Mouse (Mus musculus) thymus, adult 2 months (tissue): Measurements from ENCODE around the gene Ubxn6. TPM values are rescaled to one million over a fixed set of nuclear protein-coding genes. Genes with fewer than 3 reads are reported as not detected.

ENCODE experiments used
- DNase-seq: peaks from one replicate; pipeline ENCODE4 v3.0.0; 2021
- H3K27ac ChIP-seq: fragments of 200-500 bp; 2 replicates; pipeline ENCODE4 v1.5.1; 2012; ENCODE audit warnings: low read length, control low read depth; ENCODE audit not compliant: control insufficient read depth, insufficient read depth
- H3K27me3 ChIP-seq: fragments of 200-500 bp; 2 replicates; pipeline ENCODE4 v1.6.1; 2012; ENCODE audit warnings: mild to moderate bottlenecking, low read length, moderate library complexity, mixed read lengths; ENCODE audit not compliant: control insufficient read depth, insufficient read depth
- H3K36me3 ChIP-seq: fragments of 200-500 bp; 2 replicates; pipeline ENCODE4 v1.6.1; 2012; ENCODE audit warnings: mild to moderate bottlenecking, low read length, moderate library complexity; ENCODE audit not compliant: control insufficient read depth, insufficient read depth
- H3K4me1 ChIP-seq: fragments of 200-500 bp; replicated peaks from 2 replicates; pipeline ENCODE4 v1.6.1; 2012; ENCODE audit warnings: low read length; ENCODE audit not compliant: control insufficient read depth, insufficient read depth
- H3K4me3 ChIP-seq: fragments of 200-500 bp; 2 replicates; pipeline ENCODE4 v1.5.1; 2012; ENCODE audit warnings: mild to moderate bottlenecking, low read length, control low read depth, moderate library complexity; ENCODE audit not compliant: control insufficient read depth, insufficient read depth
- CTCF ChIP-seq: fragments of 200-500 bp; IDR thresholded peaks from 2 replicates; pipeline ENCODE4 v1.5.1; 2012; ENCODE audit warnings: mild to moderate bottlenecking, control low read depth, low read length, moderate library complexity, borderline replicate concordance; ENCODE audit not compliant: control insufficient read depth, poor library complexity, insufficient read depth; ENCODE audit errors: extremely low read depth
- POLR2A ChIP-seq: fragments of 200-500 bp; IDR thresholded peaks from 2 replicates; pipeline ENCODE4 v1.6.1; 2012; ENCODE audit warnings: mild to moderate bottlenecking, low read length, control low read depth, moderate library complexity; ENCODE audit not compliant: control insufficient read depth, poor library complexity, insufficient read depth; ENCODE audit errors: extremely low read depth
- WGBS: fragments of 180-500 bp; shearing (Covaris S2); methylation state at CpG from one replicate; pipeline ENCODE4 v1.1.7; 2018; 5-methylcytosine and 5-hydroxymethylcytosine counted together
- polyA plus RNA-seq: library from polyadenylated mRNA; depleted of rRNA; stranded (reverse); fragments of >200 nt; gene quantifications from 2 replicates; pipeline ENCODE4 v1.2.3, GENCODE M21; 2012

Gene Ubxn6
- polyA plus RNA-seq, 1 experiment: 93.1 TPM

GRCm38 (mm10) chr17:56034040-56034725 lies 40.6 kb downstream of the Ubxn6 start:
- Histone ChIP-seq H3K27me3 (no peaks in the 10 kb centered on the region), H3K4me3 (peak overlapping the region; percentile 31; the same call in 1 of the 2 replicates), H3K27ac (peak overlapping the region; percentile 72), H3K4me1 (peaks cover 52% of the 10 kb centered on the region), H3K36me3 (no peaks in the 10 kb centered on the region)
- 68% methylated on average over 7 of the region's 7 CpGs for WGBS
- TF ChIP-seq POLR2A (no peak), CTCF (no peak)
- no peak for DNase-seq

- H3K4me1 ChIP-seq: peaks cover 54% of the 10 kb centered on the region
- WGBS: 17% methylated on average over 7 of the region's 7 CpGs
- H3K36me3 ChIP-seq: no peaks in the 10 kb centered on the region
- DNase-seq: peak; percentile 65
- H3K27ac ChIP-seq: no peak overlapping the region; the same call in 1 of the 2 replicates
- H3K4me3 ChIP-seq: no peak overlapping the region
- H3K27me3 ChIP-seq: no peaks in the 10 kb centered on the region
- TF ChIP-seq POLR2A (no peak), CTCF (no peak)
Observed at GRCm38 (mm10) chr17:56032831-56033230, 42.0 kb downstream of the Ubxn6 start.

GRCm38 (mm10) chr17:56032127-56032733 lies 42.6 kb downstream of the Ubxn6 start:
- WGBS: 74% methylated on average over 6 of the region's 6 CpGs
- Histone ChIP-seq H3K27ac (peak overlapping the region; percentile 31; the same call in 1 of the 2 replicates), H3K27me3 (no peaks in the 10 kb centered on the region), H3K36me3 (no peaks in the 10 kb centered on the region), H3K4me3 (no peak overlapping the region), H3K4me1 (peaks cover 58% of the 10 kb centered on the region)
- TF ChIP-seq CTCF (no peak), POLR2A (no peak)
- no peak for DNase-seq

GRCm38 (mm10) chr17:56031431-56031830 lies 43.4 kb downstream of the Ubxn6 start:
- DNase-seq: no peak
- Histone ChIP-seq H3K4me3 (no peak overlapping the region), H3K27me3 (no peaks in the 10 kb centered on the region), H3K36me3 (no peaks in the 10 kb centered on the region), H3K27ac (0 out of 2 replicates have a peak overlapping the region, but pooled peaks have one; percentile 17), H3K4me1 (peaks cover 59% of the 10 kb centered on the region)
- no peak for TF ChIP-seq CTCF
- no peak for TF ChIP-seq POLR2A
- WGBS: 89% methylated on average over 7 of the region's 7 CpGs

GRCm38 (mm10) chr17:56030919-56031318 lies 43.9 kb downstream of the Ubxn6 start:
- no peaks in the 10 kb centered on the region for H3K27me3 ChIP-seq
- TF ChIP-seq CTCF (peak; percentile 20; the same call in 1 of the 2 replicates), POLR2A (no peak)
- no peak overlapping the region for H3K4me3 ChIP-seq
- peaks cover 59% of the 10 kb centered on the region for H3K4me1 ChIP-seq
- peak; percentile 46 for DNase-seq
- WGBS: 13% methylated on average over 5 of the region's 5 CpGs
- H3K36me3 ChIP-seq: no peaks in the 10 kb centered on the region
- H3K27ac ChIP-seq: peak overlapping the region; percentile 5; the same call in 1 of the 2 replicates

- Histone ChIP-seq H3K4me3 (no peak overlapping the region), H3K27ac (peak overlapping the region; percentile 5; the same call in 1 of the 2 replicates), H3K4me1 (peaks cover 58% of the 10 kb centered on the region), H3K36me3 (no peaks in the 10 kb centered on the region), H3K27me3 (no peaks in the 10 kb centered on the region)
- DNase-seq: no peak
- TF ChIP-seq CTCF: no peak
- no peak for TF ChIP-seq POLR2A
- WGBS: 68% methylated on average over 9 of the region's 9 CpGs
Observed at GRCm38 (mm10) chr17:56030238-56030870, 44.5 kb downstream of the Ubxn6 start.
